Mouse (Mus musculus): Measurements from ENCODE around the gene Slc35e2. TPM values are rescaled to one million over a fixed set of nuclear protein-coding genes. Genes with fewer than 3 reads are reported as not detected.
A peak's percentile ranks its signal among the peaks of the same experiment; 100 is the strongest.
"Not testable (repeated sequence)": the region's sequence is repeated elsewhere in the genome, so short reads cannot be mapped to it uniquely, and the experiment has no call there.

Gene Slc35e2
- polyA plus RNA-seq, 1 experiment from 2014 or later: 11.9 TPM

DNA sequence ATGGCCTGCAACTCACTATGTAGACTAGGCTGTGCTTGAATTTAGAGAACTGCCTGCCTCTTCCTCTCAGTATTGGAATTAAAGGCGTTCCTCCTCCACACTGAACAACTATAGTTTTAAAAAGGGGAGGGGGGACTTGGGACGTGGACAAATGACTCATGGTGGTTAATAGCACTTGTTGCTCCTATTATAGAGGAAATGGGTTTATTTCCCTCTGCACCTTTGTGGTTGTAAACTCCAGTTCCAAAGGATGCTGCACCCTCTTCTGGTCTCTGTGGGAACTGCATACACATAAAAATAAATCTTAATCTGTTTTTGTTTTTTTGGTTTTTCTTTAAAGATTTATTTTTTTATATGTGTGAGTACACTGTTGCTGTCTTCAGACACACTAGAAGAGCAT lies 33.0 kb upstream of the Slc35e2 start:
- Histone ChIP-seq H3K4me3 (no peak overlapping the region), H3K27ac (replicated peaks) (no peak overlapping the region), H3K9me3 (replicated peaks) (no peaks in the 10 kb centered on the region), H3K36me3 (no peaks in the 10 kb centered on the region), H3K4me1 (peaks cover 20% of the 10 kb centered on the region), H3K27me3 (ENCODE audit: low read depth, poor library complexity, severe bottlenecking) (no peaks in the 10 kb centered on the region)
- WGBS: 48% methylated on average over 2 of the region's 2 CpGs
- no peak for DNase-seq (ENCODE audit: low spot score)

- H3K4me1 ChIP-seq: peaks cover 20% of the 10 kb centered on the region
- H3K9me3 ChIP-seq (replicated peaks): no peaks in the 10 kb centered on the region
- 0 out of 2 replicates have a peak, but pooled peaks cover 3% of the 10 kb centered on the region for H3K36me3 ChIP-seq
- H3K4me3 ChIP-seq: no peak overlapping the region
- WGBS: 92% methylated on average over 7 of the region's 7 CpGs
- H3K27ac ChIP-seq (replicated peaks): no peak overlapping the region
- DNase-seq (ENCODE audit: low spot score): no peak
- no peaks in the 10 kb centered on the region for H3K27me3 ChIP-seq (ENCODE audit: low read depth, poor library complexity, severe bottlenecking)
These were observed 32.4 kb upstream of the Slc35e2 start for GRCm38 (mm10) chr4:155568632-155569370.

- H3K4me3 ChIP-seq: no peak overlapping the region
- DNase-seq (ENCODE audit: low spot score): no peak
- no peaks in the 10 kb centered on the region for H3K27me3 ChIP-seq (ENCODE audit: low read depth, poor library complexity, severe bottlenecking)
- 0 out of 2 replicates have a peak, but pooled peaks cover 3% of the 10 kb centered on the region for H3K36me3 ChIP-seq
- no peaks in the 10 kb centered on the region for H3K9me3 ChIP-seq (replicated peaks)
- 94% methylated on average over 6 of the region's 6 CpGs for WGBS
- peaks cover 13% of the 10 kb centered on the region for H3K4me1 ChIP-seq
- H3K27ac ChIP-seq (replicated peaks): no peak overlapping the region
These were observed 31.4 kb upstream of the Slc35e2 start for GRCm38 (mm10) chr4:155569818-155570217.

DNA sequence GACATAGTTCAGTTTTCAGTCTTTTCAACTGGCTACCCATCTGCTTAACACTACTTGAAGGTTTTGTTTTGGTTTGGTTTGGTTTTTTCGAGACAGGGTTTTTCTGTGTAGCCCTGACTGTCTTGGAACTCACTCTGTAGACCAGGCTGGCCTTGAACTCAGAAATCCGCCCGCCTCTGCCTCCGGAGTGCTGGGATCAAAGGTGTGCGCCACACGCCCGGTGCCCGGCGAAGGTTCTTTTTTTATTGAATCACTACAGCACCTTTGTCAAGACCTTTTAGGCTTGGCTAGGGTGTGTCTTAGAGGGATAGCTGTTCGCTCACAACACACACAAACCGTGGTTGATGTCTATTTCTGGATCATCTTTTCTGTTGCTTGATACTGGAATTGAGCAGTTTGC lies 30.9 kb upstream of the Slc35e2 start:
- H3K36me3 ChIP-seq; H3K27ac ChIP-seq (replicated peaks); H3K27me3 ChIP-seq (ENCODE audit: low read depth, poor library complexity, severe bottlenecking); H3K9me3 ChIP-seq (replicated peaks); H3K4me1 ChIP-seq; H3K4me3 ChIP-seq; DNase-seq (ENCODE audit: low spot score): not testable (repeated sequence)
- 93% methylated on average over 11 of the region's 11 CpGs for WGBS

DNA sequence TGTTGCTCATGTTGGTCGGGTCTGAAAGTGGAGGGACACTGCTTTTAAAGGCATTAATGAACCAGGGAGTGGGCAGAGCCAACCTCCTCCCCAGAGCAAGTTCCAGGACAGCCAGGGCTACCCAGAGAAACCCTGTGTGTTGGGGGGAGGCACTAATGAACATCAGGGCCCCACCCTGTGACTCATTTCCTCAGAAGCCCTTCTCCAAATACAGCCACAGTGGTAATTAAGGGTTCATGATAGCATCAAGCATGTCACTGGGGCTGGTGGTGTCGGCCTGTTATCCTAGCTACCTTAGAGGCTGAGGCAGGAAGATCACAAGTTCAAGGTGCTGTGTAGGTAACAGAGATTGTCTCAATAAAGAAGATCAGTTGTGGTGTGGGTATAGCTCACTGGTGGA lies 29.8 kb upstream of the Slc35e2 start:
- no peak for DNase-seq (ENCODE audit: low spot score)
- no peak overlapping the region for H3K4me3 ChIP-seq
- WGBS: 90% methylated on average over 2 of the region's 2 CpGs
- H3K4me1 ChIP-seq: peaks cover 5% of the 10 kb centered on the region; the same call in 1 of the 2 replicates
- H3K27ac ChIP-seq (replicated peaks): no peak overlapping the region
- H3K9me3 ChIP-seq (replicated peaks): no peaks in the 10 kb centered on the region
- H3K27me3 ChIP-seq (ENCODE audit: low read depth, poor library complexity, severe bottlenecking): no peaks in the 10 kb centered on the region
- H3K36me3 ChIP-seq: peaks cover 14% of the 10 kb centered on the region

DNA sequence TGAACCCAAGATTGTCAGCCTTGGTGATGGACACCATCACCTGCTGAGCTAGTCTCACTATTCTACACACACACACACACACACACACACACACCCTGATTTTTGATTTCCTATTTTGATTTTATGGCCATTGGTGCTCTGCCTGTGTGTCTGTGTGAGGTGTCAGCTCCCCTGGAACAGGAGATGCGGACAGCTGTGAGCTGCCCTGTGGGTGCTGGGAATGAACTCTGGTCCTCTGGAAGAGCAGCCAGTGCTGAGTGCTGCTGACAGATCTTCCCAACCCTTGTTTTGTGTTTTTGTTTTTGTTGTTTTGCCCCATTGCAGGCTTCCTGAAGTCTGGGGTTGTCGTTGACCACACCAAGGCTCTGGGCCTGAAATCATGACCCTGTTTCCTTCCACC lies 28.1 kb upstream of the Slc35e2 start:
- no peak overlapping the region for H3K4me3 ChIP-seq
- no peaks in the 10 kb centered on the region for H3K27me3 ChIP-seq (ENCODE audit: low read depth, poor library complexity, severe bottlenecking)
- no peak overlapping the region for H3K27ac ChIP-seq (replicated peaks)
- H3K9me3 ChIP-seq (replicated peaks): no peaks in the 10 kb centered on the region
- H3K36me3 ChIP-seq: peaks cover 31% of the 10 kb centered on the region
- 90% methylated on average over 2 of the region's 2 CpGs for WGBS
- no peak for DNase-seq (ENCODE audit: low spot score)
- H3K4me1 ChIP-seq: peaks cover 5% of the 10 kb centered on the region; the same call in 1 of the 2 replicates

DNA sequence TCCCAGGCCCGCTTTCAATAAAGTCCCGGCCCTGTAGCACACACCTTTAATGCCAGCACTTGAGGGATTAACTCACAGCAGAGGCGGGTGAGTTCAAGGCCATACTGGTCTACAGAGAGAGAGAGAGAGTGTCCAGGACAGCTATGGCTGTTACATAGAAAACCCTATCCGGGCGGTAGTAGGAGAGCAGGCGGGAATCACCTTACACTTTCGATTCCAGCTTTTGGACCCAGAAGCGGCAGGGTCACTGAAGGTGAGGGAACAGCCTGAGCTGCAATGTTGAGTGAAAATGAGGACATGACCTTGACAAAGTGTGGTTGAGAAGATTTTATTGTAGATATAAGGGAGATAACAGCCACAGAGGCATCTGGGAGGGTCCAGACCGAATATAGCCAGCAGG lies 27.3 kb upstream of the Slc35e2 start:
- no peak overlapping the region for H3K4me3 ChIP-seq
- DNase-seq (ENCODE audit: low spot score): no peak
- peaks cover 38% of the 10 kb centered on the region for H3K36me3 ChIP-seq
- no peaks in the 10 kb centered on the region for H3K27me3 ChIP-seq (ENCODE audit: low read depth, poor library complexity, severe bottlenecking)
- H3K4me1 ChIP-seq: peaks cover 5% of the 10 kb centered on the region; the same call in 1 of the 2 replicates
- WGBS: 90% methylated on average over 9 of the region's 9 CpGs
- no peak overlapping the region for H3K27ac ChIP-seq (replicated peaks)
- no peaks in the 10 kb centered on the region for H3K9me3 ChIP-seq (replicated peaks)

- Histone ChIP-seq H3K4me1 (peaks cover 5% of the 10 kb centered on the region; the same call in 1 of the 2 replicates), H3K36me3 (peaks cover 47% of the 10 kb centered on the region), H3K4me3 (no peak overlapping the region), H3K27ac (replicated peaks) (no peak overlapping the region), H3K9me3 (replicated peaks) (no peaks in the 10 kb centered on the region), H3K27me3 (ENCODE audit: low read depth, poor library complexity, severe bottlenecking) (no peaks in the 10 kb centered on the region)
- 92% methylated on average over 11 of the region's 11 CpGs for WGBS
- DNase-seq (ENCODE audit: low spot score): no peak
These were observed 26.3 kb upstream of the Slc35e2 start for GRCm38 (mm10) chr4:155574931-155575330.

GRCm38 (mm10) chr4:155575521-155575920 lies 25.7 kb upstream of the Slc35e2 start:
- Histone ChIP-seq H3K36me3 (peaks cover 47% of the 10 kb centered on the region), H3K27ac (replicated peaks) (no peak overlapping the region), H3K9me3 (replicated peaks) (no peaks in the 10 kb centered on the region), H3K4me3 (no peak overlapping the region), H3K27me3 (ENCODE audit: low read depth, poor library complexity, severe bottlenecking) (no peaks in the 10 kb centered on the region), H3K4me1 (peaks cover 5% of the 10 kb centered on the region; the same call in 1 of the 2 replicates)
- no peak for DNase-seq (ENCODE audit: low spot score)
- 91% methylated on average over 8 of the region's 8 CpGs for WGBS

DNA sequence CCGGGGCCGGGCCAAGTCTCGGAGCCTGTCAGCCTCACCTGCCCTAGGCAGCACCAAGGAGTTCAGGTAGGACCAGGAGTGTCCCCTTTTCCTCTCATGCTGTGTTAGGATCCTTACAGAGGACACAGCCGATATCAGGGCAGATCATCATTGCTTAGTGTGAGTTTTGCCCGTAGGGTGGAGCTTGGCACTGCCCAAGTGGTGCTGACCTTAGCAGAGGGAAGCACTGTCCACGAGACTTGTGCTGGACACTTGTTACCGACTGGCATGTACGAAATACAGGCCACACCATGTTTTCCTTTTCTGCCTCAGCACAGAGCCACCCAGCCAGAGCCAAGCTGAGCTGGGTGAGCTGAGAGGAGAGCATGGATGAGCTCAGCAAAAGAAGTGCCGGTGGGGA lies 24.1 kb upstream of the Slc35e2 start:
- H3K4me1 ChIP-seq: no peaks in the 10 kb centered on the region
- H3K9me3 ChIP-seq (replicated peaks): no peaks in the 10 kb centered on the region
- H3K27ac ChIP-seq (replicated peaks): no peak overlapping the region
- H3K4me3 ChIP-seq: no peak overlapping the region
- DNase-seq (ENCODE audit: low spot score): no peak
- no peaks in the 10 kb centered on the region for H3K27me3 ChIP-seq (ENCODE audit: low read depth, poor library complexity, severe bottlenecking)
- 93% methylated on average over 9 of the region's 9 CpGs for WGBS
- H3K36me3 ChIP-seq: peaks cover 57% of the 10 kb centered on the region

- Histone ChIP-seq H3K36me3 (peaks cover 64% of the 10 kb centered on the region), H3K9me3 (replicated peaks) (no peaks in the 10 kb centered on the region), H3K27ac (replicated peaks) (no peak overlapping the region), H3K27me3 (ENCODE audit: low read depth, poor library complexity, severe bottlenecking) (no peaks in the 10 kb centered on the region), H3K4me1 (no peaks in the 10 kb centered on the region), H3K4me3 (no peak overlapping the region)
- whole genome bisulfite sequencing: 91% methylated on average over 5 of the region's 5 CpGs
- DNase-seq (ENCODE audit: low spot score): no peak
These were observed 23.5 kb upstream of the Slc35e2 start for GRCm38 (mm10) chr4:155577741-155578140.

GRCm38 (mm10) chr4:155578336-155579125 lies 22.7 kb upstream of the Slc35e2 start:
- WGBS: 94% methylated on average over 7 of the region's 7 CpGs
- H3K9me3 ChIP-seq (replicated peaks): no peaks in the 10 kb centered on the region
- peaks cover 69% of the 10 kb centered on the region for H3K36me3 ChIP-seq
- H3K27ac ChIP-seq (replicated peaks): no peak overlapping the region
- no peaks in the 10 kb centered on the region for H3K27me3 ChIP-seq (ENCODE audit: low read depth, poor library complexity, severe bottlenecking)
- H3K4me3 ChIP-seq: no peak overlapping the region
- H3K4me1 ChIP-seq: no peaks in the 10 kb centered on the region
- no peak for DNase-seq (ENCODE audit: low spot score)

- H3K27me3 ChIP-seq (ENCODE audit: low read depth, poor library complexity, severe bottlenecking): no peaks in the 10 kb centered on the region
- no peak overlapping the region for H3K4me3 ChIP-seq
- peaks cover 83% of the 10 kb centered on the region for H3K36me3 ChIP-seq
- 32% methylated on average over 1 of the region's 1 CpGs for WGBS
- peak; percentile 52 for DNase-seq (ENCODE audit: low spot score)
- no peaks in the 10 kb centered on the region for H3K9me3 ChIP-seq (replicated peaks)
- H3K27ac ChIP-seq (replicated peaks): no peak overlapping the region
- no peaks in the 10 kb centered on the region for H3K4me1 ChIP-seq
These were observed 20.8 kb upstream of the Slc35e2 start for GRCm38 (mm10) chr4:155580420-155580819.
